Mouse (Mus musculus) yolk sac, embryonic 10.5 days (tissue): ENCODE measurements around the gene Kdm4a.

Source experiments
- DNase-seq: peaks from one replicate; pipeline ENCODE4 v3.0.0-alpha.2; 2017; ENCODE audit warnings: low spot score

Gene Kdm4a

GRCm38 (mm10) chr4:118179467-118180300, at the start of gene Kdm4a:
TSS of gene Kdm4a (minus strand) at chr4:118180043.
- DNase-seq, result peak; percentile 97

GRCm38 (mm10) chr4:118229035-118229770, 49.4 kb upstream of the Kdm4a start:
- no peak for DNase-seq

- DNase-seq, result no peak
Observed at GRCm38 (mm10) chr4:118227398-118227797, 47.6 kb upstream of the Kdm4a start.

- peak; percentile 53 for DNase-seq
Observed at GRCm38 (mm10) chr4:118221261-118221660, 41.4 kb upstream of the Kdm4a start.

- DNase-seq, result peak; percentile 64
Observed at GRCm38 (mm10) chr4:118220756-118221155, 40.9 kb upstream of the Kdm4a start.

- DNase-seq, result no peak
Observed at GRCm38 (mm10) chr4:118219487-118219886, 39.6 kb upstream of the Kdm4a start.

- no peak for DNase-seq
Observed at GRCm38 (mm10) chr4:118218521-118218920, 38.7 kb upstream of the Kdm4a start.

GRCm38 (mm10) chr4:118216726-118217595, 37.1 kb upstream of the Kdm4a start:
- DNase-seq, result no peak

GRCm38 (mm10) chr4:118214891-118215290, 35.0 kb upstream of the Kdm4a start:
- DNase-seq, result peak; percentile 42

- DNase-seq, result no peak
Observed at GRCm38 (mm10) chr4:118206918-118207640, 27.2 kb upstream of the Kdm4a start.

GRCm38 (mm10) chr4:118205906-118206305, 26.1 kb upstream of the Kdm4a start:
- no peak for DNase-seq

GRCm38 (mm10) chr4:118199093-118199492, 19.2 kb upstream of the Kdm4a start:
- DNase-seq, result no peak

GRCm38 (mm10) chr4:118198606-118199005, 18.8 kb upstream of the Kdm4a start:
- no peak for DNase-seq

- DNase-seq, result no peak
Observed at GRCm38 (mm10) chr4:118196185-118196584, 16.3 kb upstream of the Kdm4a start.

GRCm38 (mm10) chr4:118180301-118181080, 648 bp upstream of the Kdm4a start:
- DNase-seq, result no peak

GRCm38 (mm10) chr4:118178952-118179466, 834 bp downstream of the Kdm4a start:
- DNase-seq, result peak; percentile 8

- no peak for DNase-seq
Observed at GRCm38 (mm10) chr4:118172461-118172860, 7.4 kb downstream of the Kdm4a start.

GRCm38 (mm10) chr4:118171006-118171405, 8.8 kb downstream of the Kdm4a start:
- no peak for DNase-seq

GRCm38 (mm10) chr4:118162123-118162522, 17.7 kb downstream of the Kdm4a start:
- no peak for DNase-seq

- DNase-seq, result no peak
Observed at GRCm38 (mm10) chr4:118157666-118158065, 22.2 kb downstream of the Kdm4a start.
